Mouse (Mus musculus) brain, embryonic 14.5 days (tissue): ENCODE results near the gene Acsm4.

Experiments
- CTCF ChIP-seq: fragments of 200-500 bp; IDR thresholded peaks from 2 replicates; pipeline ENCODE4 v1.5.1; 2012; ENCODE audit warnings: inconsistent platforms, mild to moderate bottlenecking, moderate library complexity, borderline replicate concordance; ENCODE audit not compliant: insufficient read depth, insufficient read length; ENCODE audit errors: extremely low read depth
- POLR2A ChIP-seq: fragments of 200-500 bp; IDR thresholded peaks from 2 replicates; pipeline ENCODE4 v1.6.1; 2012; ENCODE audit warnings: mild to moderate bottlenecking, inconsistent platforms, borderline replicate concordance; ENCODE audit not compliant: poor library complexity, insufficient read depth, insufficient read length, severe bottlenecking; ENCODE audit errors: extremely low read depth

- TF ChIP-seq POLR2A, result no peak
- TF ChIP-seq CTCF, result no peak
Measured at GRCm38 (mm10) chr7:119748761-119749160, 58.9 kb downstream of the Acsm4 start.
